Mouse (Mus musculus) granulocyte monocyte progenitor cell, adult 5-6 weeks (primary cell): ENCODE results near the gene Taf13. TPM values are rescaled to one million over a fixed set of nuclear protein-coding genes. Genes with fewer than 3 reads are reported as not detected.
A peak's percentile ranks its signal among the peaks of the same experiment; 100 is the strongest.

Experiments
- ATAC-seq: replicated peaks from 2 replicates; pipeline ENCODE4 v1.8.0; 2016; ENCODE audit warnings: mild to moderate bottlenecking, moderate TSS enrichment, inconsistent platforms; ENCODE audit not compliant: poor library complexity, severe bottlenecking
- total RNA-seq, 2 experiments: library from RNA; stranded (forward) in 1 of 2; stranded (reverse) in 1 of 2; fragments of 200-712, 200-1000 nt in 1 of 2; fragments of >200 nt in 1 of 2; fragmentation: Nextera tagmentation in 1 of 2; gene quantifications; 2 replicates each; pipeline ENCODE4 v1.2.3; 2014 to 2017

Gene Taf13
- total RNA-seq, 2 experiments from 2014 or later: 13.3 to 16.5 TPM

DNA sequence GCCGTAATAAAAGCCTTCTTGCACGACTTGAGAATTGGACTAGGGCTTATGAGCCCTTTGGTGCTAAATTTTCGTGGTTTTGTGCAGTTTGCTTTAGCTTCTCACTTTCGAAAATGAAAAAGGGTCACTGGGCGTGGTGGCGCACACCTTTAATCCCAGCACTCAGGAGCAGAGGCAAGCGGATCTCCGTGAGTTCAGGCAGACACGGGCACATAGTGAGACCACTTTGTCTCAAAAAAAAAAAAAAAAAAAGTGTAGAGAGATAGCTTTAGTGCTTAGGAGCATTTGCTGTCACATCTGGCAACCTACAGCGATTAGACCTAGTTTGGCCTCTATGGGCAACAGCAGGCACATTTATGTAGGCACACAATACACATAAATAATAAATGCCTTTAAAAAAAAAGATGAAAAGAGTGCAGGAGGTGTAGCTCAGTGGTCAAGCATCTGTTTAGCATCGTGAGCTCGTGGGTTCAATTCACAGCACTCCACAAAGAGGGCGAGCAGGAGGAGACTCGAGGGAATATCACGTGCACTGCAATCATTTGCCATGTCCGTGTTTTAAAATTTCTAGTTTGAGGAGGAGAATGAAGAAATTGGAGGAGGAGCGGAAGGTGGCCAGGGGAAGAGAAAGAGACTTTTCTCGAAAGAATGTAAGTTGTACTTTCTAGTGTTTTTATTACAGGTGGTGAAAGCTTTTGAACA, 962 bp downstream of the Taf13 start:
- ATAC-seq: no peak

DNA sequence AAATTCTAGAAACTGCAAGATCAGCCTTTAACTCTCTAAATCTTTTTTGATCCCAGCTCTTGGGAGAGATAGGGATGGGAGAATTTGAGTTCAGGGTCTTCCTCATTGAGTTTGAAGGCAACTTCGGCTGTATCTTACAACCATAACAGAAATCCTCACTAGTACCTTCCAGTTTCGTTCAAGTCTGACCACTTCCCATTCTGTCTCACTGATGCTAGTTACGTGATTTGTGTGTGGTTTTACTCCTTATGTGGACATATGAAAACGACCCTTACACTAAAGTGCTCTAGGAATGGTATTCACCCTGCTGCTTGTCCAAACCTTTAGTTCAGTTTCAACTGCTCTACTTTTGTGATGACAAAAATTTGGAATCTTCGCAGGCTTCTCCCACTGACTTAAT, 2.5 kb downstream of the Taf13 start:
- ATAC-seq: peak; percentile 63

DNA sequence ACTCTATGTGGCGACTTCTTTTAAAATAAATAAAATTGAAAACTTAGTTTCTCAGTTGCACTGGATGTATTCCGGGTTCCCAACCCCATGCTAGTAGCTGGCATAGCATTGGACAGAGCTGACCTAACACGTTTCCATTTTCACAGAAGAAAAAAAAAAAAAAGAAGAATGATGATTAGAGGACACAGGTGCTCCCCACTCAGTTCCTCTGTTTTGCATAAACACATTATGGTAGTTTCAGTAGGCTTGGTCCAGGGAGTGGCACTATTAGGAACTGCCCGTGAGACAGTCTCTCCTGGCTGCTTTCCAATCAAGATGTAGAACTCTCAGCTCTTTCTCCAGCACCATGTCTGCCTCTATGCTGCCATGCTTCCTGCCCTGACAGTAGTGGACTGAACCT, 13.1 kb downstream of the Taf13 start:
- no peak for ATAC-seq

DNA sequence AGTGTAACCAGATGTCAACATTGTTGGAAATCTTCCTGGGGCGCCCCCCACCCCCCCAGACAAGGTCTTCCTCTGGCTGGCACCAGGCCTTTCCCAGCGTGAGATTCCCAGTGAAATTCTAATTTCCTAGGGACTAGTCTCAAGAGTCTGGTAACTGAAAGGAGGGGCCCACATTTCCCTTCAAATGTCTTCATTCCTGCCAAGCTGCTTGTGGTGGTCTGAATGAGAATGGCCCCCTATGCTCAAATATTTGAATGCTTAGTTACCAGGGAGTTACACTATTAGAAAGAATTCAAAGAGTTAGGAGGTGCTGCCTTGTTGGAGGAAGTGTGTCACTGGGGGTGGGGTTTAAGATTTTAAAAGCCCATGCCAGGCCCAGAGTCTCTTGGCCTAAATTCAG, 16.9 kb downstream of the Taf13 start:
- no peak for ATAC-seq

DNA sequence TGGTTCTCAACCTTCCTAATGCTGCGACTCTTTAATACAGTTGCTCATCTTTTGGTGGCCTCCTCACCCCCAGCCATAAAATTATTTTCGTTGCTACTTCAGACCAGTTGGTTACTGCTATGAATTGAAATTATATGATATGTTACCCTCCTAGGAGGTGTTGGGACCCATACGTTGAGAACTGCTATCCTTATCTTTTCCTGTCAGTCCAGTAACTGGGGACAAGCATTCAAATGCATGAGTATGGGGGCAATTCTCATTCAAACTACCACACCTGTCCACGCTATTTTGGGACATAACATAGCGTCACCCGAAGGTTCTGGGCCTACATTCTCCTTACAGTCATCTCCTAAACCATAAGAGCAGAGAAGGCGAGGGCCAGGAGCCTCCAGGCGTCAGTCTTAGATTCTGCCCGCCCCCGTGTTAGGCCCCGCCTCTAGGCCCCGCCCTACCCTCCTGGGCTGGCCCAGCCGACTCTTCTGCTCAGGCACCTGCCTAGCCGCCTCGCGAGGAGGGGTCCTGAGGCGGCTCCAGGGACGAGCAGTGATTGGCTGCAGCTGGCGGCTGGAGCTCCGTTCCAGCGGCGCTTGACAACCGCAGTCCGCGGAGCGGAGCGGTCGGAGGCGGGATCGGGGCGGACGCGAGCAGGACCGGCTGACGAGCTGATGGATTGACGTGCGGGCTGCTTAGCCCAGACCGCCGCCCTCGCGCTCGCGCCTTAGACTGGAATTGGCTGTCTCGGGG, 19.5 kb downstream of the Taf13 start, which contains the start of gene Wdr47:
TSS of gene Wdr47 (plus strand) at position 494 of the 744 bp plus-strand sequence.
- ATAC-seq: peak; percentile 99

DNA sequence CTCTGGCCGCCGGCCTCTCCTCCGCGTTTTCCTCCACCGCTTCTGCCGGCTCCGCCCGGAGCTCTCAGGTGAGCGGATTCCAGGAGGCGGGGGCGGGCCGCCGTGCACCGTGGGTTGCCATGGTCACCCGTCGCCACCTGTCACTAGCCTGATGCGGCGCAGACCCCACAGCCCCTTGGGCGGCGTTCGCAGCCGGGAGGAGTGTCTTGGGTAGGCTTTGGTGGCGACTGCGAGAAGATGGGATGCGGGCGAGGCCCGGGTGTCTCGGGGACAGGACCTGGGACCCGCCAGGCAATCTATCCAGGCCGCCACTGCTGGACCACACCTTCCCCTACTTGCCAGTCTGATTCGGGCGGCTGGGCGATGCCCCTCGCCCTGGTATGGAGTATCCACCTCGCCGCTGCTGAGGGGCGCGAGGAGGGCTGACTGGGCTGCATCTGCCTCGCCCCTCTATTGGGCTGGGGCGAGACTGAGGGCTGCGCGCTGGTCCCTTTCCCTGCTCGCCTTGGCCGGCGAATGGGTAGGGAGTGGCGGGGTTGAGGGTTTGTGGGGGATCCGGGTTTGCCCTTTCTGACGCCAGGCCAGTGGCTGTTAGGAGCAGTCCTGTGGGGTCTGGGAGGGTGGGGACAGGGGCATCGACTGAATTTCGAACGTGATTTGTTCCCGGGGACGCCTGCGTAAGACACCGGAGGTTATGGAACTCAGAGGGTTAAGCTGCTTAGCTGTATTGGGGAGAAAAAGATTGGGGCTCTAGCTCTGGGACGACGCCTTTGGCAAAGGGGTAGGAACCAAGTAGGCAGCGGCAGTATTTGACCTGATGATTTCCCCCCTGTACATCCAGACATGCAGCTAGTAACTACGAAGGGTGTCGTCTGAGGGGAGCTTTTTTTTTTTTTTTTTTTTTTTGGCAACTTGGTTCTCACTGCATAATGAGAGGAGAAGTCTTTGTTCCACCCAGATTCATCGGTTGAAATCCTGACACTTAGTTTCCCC, 20.3 kb downstream of the Taf13 start:
- ATAC-seq: peak; percentile 17

DNA sequence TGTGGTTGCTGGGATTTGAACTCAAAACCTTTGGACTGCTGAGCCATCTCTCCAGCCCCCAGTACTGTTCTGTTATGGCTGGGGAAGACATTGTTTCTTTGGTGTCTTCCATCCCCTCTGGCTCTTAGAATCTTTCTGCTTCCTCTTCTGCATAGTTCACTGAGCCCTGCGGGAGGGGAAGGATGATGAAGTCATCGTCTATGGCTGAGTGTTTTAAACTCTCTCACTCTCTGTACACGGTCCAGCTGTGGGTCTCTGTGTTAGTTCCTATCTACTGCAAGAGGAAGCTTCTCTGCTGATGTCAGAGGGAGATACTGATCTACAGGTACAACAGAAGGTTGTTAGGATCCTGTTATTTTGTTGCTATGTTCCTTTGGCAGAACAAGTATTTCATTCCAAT, 37.4 kb downstream of the Taf13 start:
- ATAC-seq: peak; percentile 59

Other genes starting within 250 kb of the Taf13 start
- gene Mybphl, start 206.8 kb upstream of the Taf13 start, total RNA-seq (2014; fragmentation: Nextera tagmentation): not detected in 2 replicates
- gene Mybphl, start 206.8 kb upstream of the Taf13 start, total RNA-seq (2017): not detected in 2 replicates
- gene Psrc1, start 187.9 kb upstream of the Taf13 start, total RNA-seq (2014; fragmentation: Nextera tagmentation): 11.6 and 14.3 TPM in 2 replicates
- gene Psrc1, start 187.9 kb upstream of the Taf13 start, total RNA-seq (2017): 12.9 and 16.2 TPM in 2 replicates
- gene Celsr2, start 156.1 kb upstream of the Taf13 start, total RNA-seq (2014; fragmentation: Nextera tagmentation): 0.58 and 2.5 TPM in 2 replicates
- 0.04 and 0.15 TPM in 2 replicates for gene Celsr2, start 156.1 kb upstream of the Taf13 start, total RNA-seq (2017)
- gene Sars, start 126.5 kb upstream of the Taf13 start, total RNA-seq (2014; fragmentation: Nextera tagmentation): 30.9 and 36.2 TPM in 2 replicates
- 196 and 259 TPM in 2 replicates for gene Sars, start 126.5 kb upstream of the Taf13 start, total RNA-seq (2017)
- not detected in 2 replicates for gene 1700013F07Rik, start 37.5 kb upstream of the Taf13 start, total RNA-seq (2014; fragmentation: Nextera tagmentation)
- gene 1700013F07Rik, start 37.5 kb upstream of the Taf13 start, total RNA-seq (2017): not detected in 2 replicates
- 0.15 TPM in 1 of 2 replicates, not detected in the other for gene 5330417C22Rik, start 35.2 kb upstream of the Taf13 start, total RNA-seq (2014; fragmentation: Nextera tagmentation)
- gene 5330417C22Rik, start 35.2 kb upstream of the Taf13 start, total RNA-seq (2017): 0.13 TPM in 1 of 2 replicates, not detected in the other
- 6.8 and 11.4 TPM in 2 replicates for gene Tmem167b, start 9.2 kb upstream of the Taf13 start, total RNA-seq (2014; fragmentation: Nextera tagmentation)
- 32.8 and 34.7 TPM in 2 replicates for gene Tmem167b, start 9.2 kb upstream of the Taf13 start, total RNA-seq (2017)
- 2.5 and 2.8 TPM in 2 replicates for gene Wdr47, start 19.6 kb downstream of the Taf13 start, total RNA-seq (2014; fragmentation: Nextera tagmentation)
- 4.4 and 6.6 TPM in 2 replicates for gene Wdr47, start 19.6 kb downstream of the Taf13 start, total RNA-seq (2017)
- 44.7 and 67.1 TPM in 2 replicates for gene Clcc1, start 82.2 kb downstream of the Taf13 start, total RNA-seq (2014; fragmentation: Nextera tagmentation)
- gene Clcc1, start 82.2 kb downstream of the Taf13 start, total RNA-seq (2017): 68.1 and 92.5 TPM in 2 replicates
- 3.7 and 7.4 TPM in 2 replicates for gene Gpsm2, start 150.6 kb downstream of the Taf13 start, total RNA-seq (2014; fragmentation: Nextera tagmentation)
- gene Gpsm2, start 150.6 kb downstream of the Taf13 start, total RNA-seq (2017): 10.7 and 12.2 TPM in 2 replicates
- gene Aknad1, start 168.0 kb downstream of the Taf13 start, total RNA-seq (2014; fragmentation: Nextera tagmentation): not detected in 2 replicates
- not detected in 2 replicates for gene Aknad1, start 168.0 kb downstream of the Taf13 start, total RNA-seq (2017)